Comparison of ENCODE assay signal across 11 mouse cellular contexts in the genomic region with DNA sequence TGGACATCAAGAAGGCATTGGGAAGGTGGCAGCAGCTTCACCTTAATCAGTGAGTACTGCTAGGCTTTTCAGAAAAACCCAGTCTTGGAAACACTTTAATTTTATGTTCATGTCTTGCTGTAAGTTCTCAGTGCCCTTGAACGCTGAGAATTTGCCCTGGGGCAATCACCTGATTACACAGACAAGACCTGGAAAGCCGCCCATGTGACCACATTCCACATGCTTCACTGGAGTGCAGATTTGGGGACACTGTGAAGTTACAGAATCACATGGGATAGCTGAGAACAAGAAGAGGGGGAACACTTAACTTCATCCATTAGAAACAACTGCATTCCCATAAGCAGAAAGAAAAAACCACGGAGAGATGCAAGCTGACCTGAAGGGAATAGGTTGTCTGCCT.
DNase-seq lines count a peak whose midpoint lies in the region.
"Had no signal": no experiment of that assay in that cellular context is flagged by ENCODE, and none has a peak within 500 bp of the region (broad histone marks: within the 10 kb centered on the region; RNA-seq: fewer than 3 reads in every experiment).

No protein-coding gene starts in this region.

- peak; percentile 6 for DNase-seq in embryo, embryonic 10 days (ENCODE audit: low spot score)
- DNase-seq in embryo, embryonic 9.5 days (ENCODE audit: extremely low spot score), result no peak
- DNase-seq in right cerebral cortex, postnatal 4 days, result peak; percentile 5
- DNase-seq in right cerebral cortex, postnatal 36 days (ENCODE audit: low spot score in 2 of 2), result no peak
- DNase-seq in kidney, adult 9 months, result peak; percentile 93
- DNase-seq in lung, postnatal 25 days (ENCODE audit: low spot score), result no peak
- no peak for DNase-seq in neural tube, embryonic 10.5 days (ENCODE audit: extremely low spot score, low spot score)
- no peak for DNase-seq in cerebellum, adult 8-10 months
- DNase-seq: embryo, embryonic 11 days; layer of hippocampus, postnatal 36 days; thymus, postnatal 36 days had no signal

Comparison
In these comparisons a context has a peak if more than half of its experiments do, and no peak if none do; other contexts are left out.
1. DNase-seq: peak in embryo, embryonic 10 days (single experiment), right cerebral cortex, postnatal 4 days (single experiment) and kidney, adult 9 months (single experiment); none in embryo, embryonic 9.5 days (single experiment), right cerebral cortex, postnatal 36 days (0 of 2), lung, postnatal 25 days (single experiment), neural tube, embryonic 10.5 days (single experiment) and cerebellum, adult 8-10 months (single experiment).